Mouse (Mus musculus): ENCODE measurements at regions not wholly inside any gene's neighbourhood (a gene's known extent, or its start where the extent isn't known, plus 50 kb on each side); places are given as distances from the start of the nearest gene placed in this dataset.
"Not testable (repeated sequence)": the region's sequence is repeated elsewhere in the genome, so short reads cannot be mapped to it uniquely, and the experiment has no call there.

DNA sequence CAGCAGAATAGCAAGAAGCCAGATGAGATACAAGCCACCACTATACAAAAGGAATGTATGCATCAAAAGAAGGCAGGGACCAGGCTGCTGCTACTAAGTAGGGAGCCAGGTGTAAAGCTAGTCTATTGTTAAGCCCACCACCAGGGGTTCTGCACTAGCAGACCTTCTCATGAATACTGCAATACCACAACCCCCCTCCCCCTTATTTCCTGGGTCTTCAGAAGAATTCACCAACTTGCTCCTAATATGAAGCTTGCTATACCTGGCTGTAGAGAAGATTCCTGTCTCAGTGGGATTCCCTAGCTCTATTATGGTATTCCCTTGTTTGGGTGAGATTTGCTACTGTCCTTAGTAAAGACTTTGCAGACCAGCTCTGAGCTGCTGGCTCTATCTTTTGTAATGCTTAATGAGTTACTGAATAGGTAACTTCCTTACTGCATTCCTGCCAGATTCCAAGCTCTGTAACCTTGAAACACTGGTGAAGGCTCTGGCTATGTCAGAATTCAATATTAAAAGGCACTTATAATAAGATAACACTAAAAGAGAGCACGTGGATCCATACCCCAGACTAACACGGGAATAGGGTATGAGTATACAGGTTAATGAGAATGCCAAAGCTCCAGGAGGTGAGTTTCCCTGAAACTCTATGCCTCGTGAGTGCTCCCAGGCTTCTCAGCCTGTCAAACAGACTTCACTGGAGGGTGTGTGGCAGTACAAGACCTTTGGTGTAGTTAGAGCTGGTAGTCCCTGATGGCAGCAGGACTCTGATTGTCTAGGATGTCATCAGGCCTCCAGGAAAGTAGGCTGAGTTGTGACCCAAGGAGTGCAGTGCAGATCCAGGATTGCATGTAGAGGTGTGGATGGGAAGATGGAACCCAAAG lies 455.5 kb downstream of the Plxdc2 start:
- not testable (repeated sequence) for H3K27ac ChIP-seq (replicated peaks; ENCODE audit: low read depth, low read length); H3K4me1 ChIP-seq (ENCODE audit: control insufficient read depth, insufficient read depth, low read length); ATAC-seq (replicated peaks; ENCODE audit: insufficient number of reproducible peaks, low FRiP score, low TSS enrichment, low read depth); H3K4me2 ChIP-seq (ENCODE audit: low read depth, low read length); H3K9ac ChIP-seq (replicated peaks; ENCODE audit: low read length); DNase-seq (ENCODE audit: low spot score); H3K27me3 ChIP-seq (ENCODE audit: control insufficient read depth, insufficient read depth, low read length); H3K9me3 ChIP-seq (replicated peaks; ENCODE audit: control insufficient read depth, low read length); H3K4me3 ChIP-seq (ENCODE audit: low read depth, low read length); H3K36me3 ChIP-seq (replicated peaks; ENCODE audit: control insufficient read depth, insufficient read depth, low read depth, low read length)
- WGBS: 56% methylated on average over 3 of the region's 3 CpGs

DNA sequence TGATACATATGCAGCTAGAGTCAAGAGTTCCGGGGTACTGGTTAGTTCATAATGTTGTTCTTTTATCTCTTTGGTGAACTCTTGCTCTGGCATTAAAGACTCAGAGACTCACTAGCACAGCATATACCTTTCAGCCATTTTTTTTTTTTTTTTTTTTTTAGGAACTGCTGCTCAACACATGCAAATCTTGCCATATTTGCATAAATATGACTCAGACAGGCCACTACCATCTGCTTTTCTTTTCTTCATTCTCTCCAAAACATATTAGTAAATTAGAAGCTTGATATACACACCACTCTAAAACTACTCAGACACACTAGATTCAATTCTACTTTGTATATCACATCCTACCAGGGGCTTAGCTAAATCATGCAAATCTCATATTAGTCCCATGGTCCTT lies 464.3 kb downstream of the Plxdc2 start:
- no peaks in the 10 kb centered on the region; the same call in 1 of the 2 replicates for H3K4me1 ChIP-seq (ENCODE audit: control insufficient read depth, insufficient read depth, low read length)
- H3K27me3 ChIP-seq (ENCODE audit: control insufficient read depth, insufficient read depth, low read length): no peaks in the 10 kb centered on the region
- no peaks in the 10 kb centered on the region for H3K36me3 ChIP-seq (replicated peaks; ENCODE audit: control insufficient read depth, insufficient read depth, low read depth, low read length)
- WGBS: 93% methylated on average over 1 of the region's 1 CpGs
- ATAC-seq (replicated peaks; ENCODE audit: insufficient number of reproducible peaks, low FRiP score, low TSS enrichment, low read depth) (no peak), DNase-seq (ENCODE audit: low spot score) (no peak)
- H3K4me2 ChIP-seq (ENCODE audit: low read depth, low read length): no peak overlapping the region
- no peak overlapping the region for H3K27ac ChIP-seq (replicated peaks; ENCODE audit: low read depth, low read length)
- H3K4me3 ChIP-seq (ENCODE audit: low read depth, low read length): no peak overlapping the region
- no peak overlapping the region for H3K9ac ChIP-seq (replicated peaks; ENCODE audit: low read length)
- H3K9me3 ChIP-seq (replicated peaks; ENCODE audit: control insufficient read depth, low read length): no peaks in the 10 kb centered on the region

DNA sequence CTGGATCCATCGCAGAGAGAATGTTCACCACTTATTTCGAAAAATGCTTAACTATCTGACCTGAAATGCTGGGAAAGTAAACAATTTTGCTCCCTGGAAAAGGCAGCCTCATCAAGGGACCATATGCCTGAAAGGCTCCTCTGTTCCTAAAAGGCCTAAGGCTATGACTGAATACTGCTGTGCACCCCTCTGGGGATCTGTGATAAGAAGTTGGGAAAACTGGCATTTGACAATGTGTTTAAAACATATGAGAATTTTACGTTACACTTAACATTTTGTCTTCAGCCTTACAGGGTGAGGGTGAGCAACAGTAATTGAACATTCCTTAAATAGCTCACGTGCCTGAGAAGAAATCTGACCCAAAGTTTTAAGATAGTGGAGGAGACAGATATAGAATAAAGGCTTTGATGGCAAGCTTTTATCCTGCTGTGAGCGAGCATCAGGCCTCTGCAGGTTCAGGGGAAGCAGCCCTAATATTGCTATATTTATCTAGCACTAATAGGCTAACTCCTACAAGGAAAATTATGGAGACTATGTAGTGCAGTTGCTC lies 468.7 kb downstream of the Plxdc2 start:
- no peaks in the 10 kb centered on the region for H3K9me3 ChIP-seq (replicated peaks; ENCODE audit: control insufficient read depth, low read length)

DNA sequence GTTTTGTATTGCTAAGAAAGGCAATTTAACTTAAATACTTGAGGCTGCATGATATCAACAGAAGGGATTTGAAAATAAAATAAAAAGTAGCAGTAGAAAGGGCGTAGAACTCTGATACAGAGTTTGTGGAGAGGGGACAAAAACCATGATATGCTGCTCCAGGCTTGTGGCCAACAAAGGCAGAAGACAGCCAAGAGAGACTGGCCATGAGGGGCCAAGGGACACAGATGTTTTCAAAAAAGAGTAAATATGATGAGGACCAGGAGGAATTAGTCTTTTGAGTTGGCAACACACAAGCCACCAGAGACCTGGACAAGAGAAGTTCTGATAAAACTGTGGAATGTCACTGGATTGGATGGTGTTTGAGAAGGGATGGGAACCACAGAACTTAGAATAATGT lies 471.2 kb downstream of the Plxdc2 start:
- Histone ChIP-seq H3K36me3 (replicated peaks; ENCODE audit: control insufficient read depth, insufficient read depth, low read depth, low read length) (no peaks in the 10 kb centered on the region), H3K4me1 (ENCODE audit: control insufficient read depth, insufficient read depth, low read length) (no peaks in the 10 kb centered on the region; the same call in 1 of the 2 replicates), H3K9ac (replicated peaks; ENCODE audit: low read length) (no peak overlapping the region), H3K4me2 (ENCODE audit: low read depth, low read length) (no peak overlapping the region), H3K27me3 (ENCODE audit: control insufficient read depth, insufficient read depth, low read length) (no peaks in the 10 kb centered on the region), H3K27ac (replicated peaks; ENCODE audit: low read depth, low read length) (no peak overlapping the region), H3K9me3 (replicated peaks; ENCODE audit: control insufficient read depth, low read length) (no peaks in the 10 kb centered on the region), H3K4me3 (ENCODE audit: low read depth, low read length) (no peak overlapping the region)
- no peak for ATAC-seq (replicated peaks; ENCODE audit: insufficient number of reproducible peaks, low FRiP score, low TSS enrichment, low read depth)
- 96% methylated on average over 1 of the region's 1 CpGs for WGBS
- DNase-seq (ENCODE audit: low spot score): no peak

More for the DNA sequence above, 468.7 kb downstream of the Plxdc2 start:
- Histone ChIP-seq H3K4me3 (ENCODE audit: low read depth, low read length) (no peak overlapping the region), H3K4me1 (ENCODE audit: control insufficient read depth, insufficient read depth, low read length) (no peaks in the 10 kb centered on the region; the same call in 1 of the 2 replicates), H3K4me2 (ENCODE audit: low read depth, low read length) (no peak overlapping the region), H3K9ac (replicated peaks; ENCODE audit: low read length) (no peak overlapping the region), H3K27me3 (ENCODE audit: control insufficient read depth, insufficient read depth, low read length) (no peaks in the 10 kb centered on the region), H3K27ac (replicated peaks; ENCODE audit: low read depth, low read length) (no peak overlapping the region), H3K36me3 (replicated peaks; ENCODE audit: control insufficient read depth, insufficient read depth, low read depth, low read length) (no peaks in the 10 kb centered on the region)
- no peak for ATAC-seq (replicated peaks; ENCODE audit: insufficient number of reproducible peaks, low FRiP score, low TSS enrichment, low read depth)
- peak; percentile 16 for DNase-seq (ENCODE audit: low spot score)
- 21% methylated on average over 5 of the region's 5 CpGs for whole genome bisulfite sequencing

DNA sequence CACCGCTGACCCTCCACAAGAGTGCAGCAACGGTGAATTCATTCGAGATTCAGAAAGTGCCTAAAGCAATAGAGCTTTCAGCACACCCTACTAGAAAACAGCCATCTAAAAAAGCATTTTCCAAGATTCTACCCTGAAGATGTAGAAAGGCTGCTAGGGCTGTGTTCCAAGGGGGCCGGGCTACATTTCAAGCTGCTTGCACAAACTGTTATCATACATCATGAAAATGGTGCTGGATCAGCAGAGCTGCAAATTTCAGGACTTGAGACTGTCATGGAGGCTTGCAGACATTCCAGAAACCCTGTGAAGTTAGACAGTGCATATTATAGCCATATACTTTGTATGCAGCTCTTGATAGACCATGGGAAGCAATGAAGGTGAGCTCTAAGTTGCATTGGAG lies 479.9 kb downstream of the Plxdc2 start:
- no peak overlapping the region for H3K4me3 ChIP-seq (ENCODE audit: low read depth, low read length)
- ATAC-seq (replicated peaks; ENCODE audit: insufficient number of reproducible peaks, low FRiP score, low TSS enrichment, low read depth) (no peak), DNase-seq (ENCODE audit: low spot score) (no peak)
- H3K9me3 ChIP-seq (replicated peaks; ENCODE audit: control insufficient read depth, low read length): no peaks in the 10 kb centered on the region
- 81% methylated on average over 4 of the region's 4 CpGs for WGBS
- no peak overlapping the region for H3K4me2 ChIP-seq (ENCODE audit: low read depth, low read length)
- H3K27me3 ChIP-seq (ENCODE audit: control insufficient read depth, insufficient read depth, low read length): no peaks in the 10 kb centered on the region
- no peaks in the 10 kb centered on the region for H3K4me1 ChIP-seq (ENCODE audit: control insufficient read depth, insufficient read depth, low read length)
- no peaks in the 10 kb centered on the region for H3K36me3 ChIP-seq (replicated peaks; ENCODE audit: control insufficient read depth, insufficient read depth, low read depth, low read length)
- no peak overlapping the region for H3K9ac ChIP-seq (replicated peaks; ENCODE audit: low read length)
- H3K27ac ChIP-seq (replicated peaks; ENCODE audit: low read depth, low read length): no peak overlapping the region

DNA sequence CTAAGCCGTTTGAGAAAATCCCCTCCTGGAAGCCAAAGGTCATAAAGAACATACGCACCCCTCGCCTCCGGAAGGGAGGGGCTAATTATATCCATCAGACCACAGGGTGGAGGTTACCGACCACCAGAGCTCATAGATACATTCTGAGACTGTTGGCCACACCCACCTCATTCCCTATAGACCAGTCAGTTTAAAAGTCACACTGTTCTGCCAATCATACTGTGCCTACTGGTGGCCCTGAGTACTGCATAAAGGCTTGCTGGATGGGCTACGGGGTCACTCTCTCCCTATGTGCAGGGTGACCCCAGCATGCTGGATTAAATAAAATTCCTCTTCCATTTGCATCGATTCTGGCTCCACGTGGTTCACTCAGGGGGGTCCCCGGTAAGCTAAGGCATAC lies 482.6 kb downstream of the Plxdc2 start:
- H3K4me2 ChIP-seq (ENCODE audit: low read depth, low read length): no peak overlapping the region
- H3K36me3 ChIP-seq (replicated peaks; ENCODE audit: control insufficient read depth, insufficient read depth, low read depth, low read length): no peaks in the 10 kb centered on the region
- H3K4me1 ChIP-seq (ENCODE audit: control insufficient read depth, insufficient read depth, low read length): no peaks in the 10 kb centered on the region
- H3K9me3 ChIP-seq (replicated peaks; ENCODE audit: control insufficient read depth, low read length): no peaks in the 10 kb centered on the region
- no peak overlapping the region for H3K27ac ChIP-seq (replicated peaks; ENCODE audit: low read depth, low read length)
- no peak overlapping the region for H3K4me3 ChIP-seq (ENCODE audit: low read depth, low read length)
- no peaks in the 10 kb centered on the region for H3K27me3 ChIP-seq (ENCODE audit: control insufficient read depth, insufficient read depth, low read length)
- DNase-seq (ENCODE audit: low spot score) (no peak), ATAC-seq (replicated peaks; ENCODE audit: insufficient number of reproducible peaks, low FRiP score, low TSS enrichment, low read depth) (no peak)
- 61% methylated on average over 9 of the region's 9 CpGs for WGBS
- H3K9ac ChIP-seq (replicated peaks; ENCODE audit: low read length): no peak overlapping the region

DNA sequence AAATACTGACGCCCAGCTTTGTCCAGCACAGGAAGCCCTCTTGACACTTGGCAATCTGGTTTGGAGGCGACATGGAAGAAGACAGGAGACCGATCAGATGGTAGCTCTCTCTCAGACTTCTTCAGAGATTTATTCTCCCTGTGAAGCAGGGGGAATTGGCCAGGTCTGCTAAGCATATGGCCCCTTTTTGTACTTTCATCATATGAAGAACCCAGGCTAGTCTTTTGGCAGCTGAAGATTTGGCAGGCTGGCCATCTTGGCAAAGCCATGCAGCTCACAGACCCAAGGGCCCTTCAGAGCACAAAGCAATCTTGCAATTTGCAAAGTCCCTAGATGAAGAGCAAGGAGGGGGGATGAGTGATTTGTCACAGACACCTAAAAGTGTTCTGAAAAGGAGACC lies 493.8 kb downstream of the Plxdc2 start:
- no peaks in the 10 kb centered on the region for H3K9me3 ChIP-seq (replicated peaks; ENCODE audit: control insufficient read depth, low read length)
- H3K4me1 ChIP-seq (ENCODE audit: control insufficient read depth, insufficient read depth, low read length): no peaks in the 10 kb centered on the region
- no peak overlapping the region for H3K4me2 ChIP-seq (ENCODE audit: low read depth, low read length)
- ATAC-seq (replicated peaks; ENCODE audit: insufficient number of reproducible peaks, low FRiP score, low TSS enrichment, low read depth): no peak
- H3K27ac ChIP-seq (replicated peaks; ENCODE audit: low read depth, low read length): no peak overlapping the region
- no peaks in the 10 kb centered on the region for H3K27me3 ChIP-seq (ENCODE audit: control insufficient read depth, insufficient read depth, low read length)
- no peak overlapping the region for H3K4me3 ChIP-seq (ENCODE audit: low read depth, low read length)
- no peak overlapping the region for H3K9ac ChIP-seq (replicated peaks; ENCODE audit: low read length)
- DNase-seq (ENCODE audit: low spot score): no peak
- 86% methylated on average over 3 of the region's 3 CpGs for WGBS
- no peaks in the 10 kb centered on the region for H3K36me3 ChIP-seq (replicated peaks; ENCODE audit: control insufficient read depth, insufficient read depth, low read depth, low read length)

DNA sequence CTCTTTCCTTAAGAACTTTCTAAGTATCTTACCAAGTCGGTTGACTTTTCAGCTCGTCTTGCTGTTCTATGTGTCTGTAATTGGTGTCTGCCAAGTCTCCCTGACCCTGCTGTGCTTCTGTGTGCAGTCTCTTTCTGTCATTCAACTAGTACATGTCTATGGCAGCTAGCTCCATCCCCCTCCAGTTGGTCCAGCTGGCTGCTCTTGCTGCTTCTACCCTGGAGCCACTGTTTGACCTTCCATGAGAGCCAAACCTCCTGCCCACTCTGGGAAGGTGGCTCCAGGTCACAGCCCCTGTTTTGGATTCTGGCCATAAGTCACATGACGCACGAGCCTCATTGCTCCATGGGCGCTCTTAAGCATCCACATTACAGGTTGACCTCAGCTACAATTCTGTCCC lies 504.0 kb downstream of the Plxdc2 start:
- Histone ChIP-seq H3K9me3 (replicated peaks; ENCODE audit: control insufficient read depth, low read length) (no peaks in the 10 kb centered on the region), H3K4me2 (ENCODE audit: low read depth, low read length) (no peak overlapping the region), H3K9ac (replicated peaks; ENCODE audit: low read length) (no peak overlapping the region), H3K36me3 (replicated peaks; ENCODE audit: control insufficient read depth, insufficient read depth, low read depth, low read length) (no peaks in the 10 kb centered on the region), H3K4me1 (ENCODE audit: control insufficient read depth, insufficient read depth, low read length) (no peaks in the 10 kb centered on the region), H3K27ac (replicated peaks; ENCODE audit: low read depth, low read length) (no peak overlapping the region), H3K27me3 (ENCODE audit: control insufficient read depth, insufficient read depth, low read length) (no peaks in the 10 kb centered on the region), H3K4me3 (ENCODE audit: low read depth, low read length) (no peak overlapping the region)
- 87% methylated on average over 5 of the region's 5 CpGs for WGBS
- no peak for DNase-seq (ENCODE audit: low spot score)
- no peak for ATAC-seq (replicated peaks; ENCODE audit: insufficient number of reproducible peaks, low FRiP score, low TSS enrichment, low read depth)

Measured in embryonic facial prominence, embryonic 11.5 days (tissue).